Mouse (Mus musculus): ENCODE results near the gene Zcchc7.

GRCm38 (mm10) chr4:44970056-44970455 lies 214.4 kb downstream of the Zcchc7 start:
- no peak for TF ChIP-seq CTCF (IDR thresholded peaks at IDR 0.05; ENCODE audit: control insufficient read depth, insufficient read depth, low read length)
- TF ChIP-seq POLR2A (IDR thresholded peaks at IDR 0.05; ENCODE audit: borderline replicate concordance, control insufficient read depth, low read depth, low read length), result peak; percentile 43; the same call in 1 of the 2 replicates

Measured in bone marrow, adult 2 months (tissue).